Mouse (Mus musculus): ENCODE measurements around the gene Glod4.

- TF ChIP-seq CTCF (IDR thresholded peaks at IDR 0.05; ENCODE audit: low read depth, low read length), result no peak
- no peak for TF ChIP-seq POLR2A (IDR thresholded peaks at IDR 0.05; ENCODE audit: insufficient read depth, low read length)
Observed at GRCm38 (mm10) chr11:76267550-76267949, 24.0 kb upstream of the Glod4 start.
